Mouse (Mus musculus) ES-Bruce4 (cell line): ENCODE measurements around the gene Syncrip. TPM values are rescaled to one million over a fixed set of nuclear protein-coding genes. Genes with fewer than 3 reads are reported as not detected.

Experiments used
- H3K27ac ChIP-seq: 2 replicates; pipeline ENCODE4 v1.5.1; 2012; ENCODE audit warnings: low read length, inconsistent platforms; ENCODE audit not compliant: insufficient read depth
- H3K27me3 ChIP-seq: 2 replicates; pipeline ENCODE4 v1.6.1; 2012; ENCODE audit warnings: mild to moderate bottlenecking, low read length, inconsistent platforms; ENCODE audit not compliant: control insufficient read depth, poor library complexity, insufficient read depth, severe bottlenecking
- H3K36me3 ChIP-seq: 2 replicates; pipeline ENCODE4 v1.6.1; 2012; ENCODE audit warnings: inconsistent platforms, mild to moderate bottlenecking, low read length, moderate library complexity; ENCODE audit not compliant: control insufficient read depth, poor library complexity, insufficient read depth, severe bottlenecking
- H3K4me1 ChIP-seq: one replicate; pipeline ENCODE4 v1.8.1; 2011; ENCODE audit warnings: low read length; ENCODE audit not compliant: control insufficient read depth, insufficient read depth
- H3K4me3 ChIP-seq: 2 replicates; pipeline ENCODE4 v1.5.1; 2011; ENCODE audit warnings: low read depth, mild to moderate bottlenecking, low read length
- H3K9ac ChIP-seq: 2 replicates; pipeline ENCODE4 v1.6.1; 2012; ENCODE audit warnings: low read depth, mild to moderate bottlenecking, inconsistent platforms; ENCODE audit not compliant: poor library complexity, severe bottlenecking
- H3K9me3 ChIP-seq: replicated peaks from 2 replicates; pipeline ENCODE4 v1.6.1; 2012; ENCODE audit warnings: mild to moderate bottlenecking, low read length, inconsistent platforms; ENCODE audit not compliant: control insufficient read depth, poor library complexity, insufficient read depth, severe bottlenecking
- CTCF ChIP-seq: IDR thresholded peaks from one replicate; pipeline ENCODE4 v1.8.1; 2011; ENCODE audit warnings: low read depth, low read length
- EP300 ChIP-seq: IDR thresholded peaks from 2 replicates; pipeline ENCODE4 v1.6.1; 2011; ENCODE audit warnings: low read depth, low read length; ENCODE audit not compliant: insufficient read depth
- POLR2A ChIP-seq: IDR thresholded peaks from one replicate; pipeline ENCODE4 v1.8.1; 2011; ENCODE audit warnings: low read length; ENCODE audit not compliant: insufficient read depth
- polyA plus RNA-seq: library from polyadenylated mRNA; stranded (reverse); fragments of >200 nt; gene quantifications from 2 replicates; pipeline ENCODE4 v1.2.4, GENCODE M21; 2011; ENCODE audit warnings: low read depth; ENCODE audit not compliant: missing spikeins, insufficient read depth, insufficient read length

The Syncrip gene
- polyA plus RNA-seq, 1 experiment, result 327 TPM

DNA sequence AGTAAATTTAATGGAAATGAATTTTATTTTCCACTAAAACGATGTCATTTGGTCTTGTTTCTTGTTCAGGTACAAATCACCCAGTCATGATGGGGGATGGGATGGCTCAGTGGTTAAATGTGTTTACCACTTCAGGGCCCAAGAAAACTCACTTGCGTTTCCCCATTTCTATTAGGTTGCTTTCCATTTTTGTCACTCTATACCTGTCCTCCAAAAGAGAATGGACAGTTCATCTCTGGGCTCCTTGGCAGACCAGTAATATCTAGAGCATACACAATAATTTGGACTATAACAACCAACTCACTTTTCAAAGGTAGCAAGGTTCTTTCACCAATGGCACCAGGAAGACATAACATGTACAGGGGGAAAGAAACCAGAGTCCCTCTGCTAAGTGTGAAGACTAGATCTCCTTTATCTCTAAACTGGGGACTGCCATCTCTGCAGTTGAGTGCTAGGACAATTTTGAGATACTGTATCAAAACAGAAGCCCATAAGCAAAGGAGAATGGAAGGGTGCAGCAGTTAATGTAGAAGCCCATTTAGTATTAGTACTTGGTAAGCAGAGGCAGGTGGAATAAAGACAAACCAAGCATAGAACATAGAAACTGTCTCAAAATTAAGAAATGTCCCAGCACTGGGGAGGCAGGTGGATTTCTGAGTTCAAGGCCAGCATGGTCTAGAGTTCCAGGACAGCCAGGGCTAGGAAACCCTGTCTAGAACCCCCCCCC, 37.9 kb upstream of the Syncrip start:
- no peak overlapping the region for H3K4me3 ChIP-seq
- H3K9me3 ChIP-seq, result no peaks in the 10 kb centered on the region
- no peaks in the 10 kb centered on the region for H3K4me1 ChIP-seq
- H3K27me3 ChIP-seq, result no peaks in the 10 kb centered on the region
- H3K27ac ChIP-seq, result peak overlapping the region; percentile 73
- TF ChIP-seq EP300 (no peak), POLR2A (no peak), CTCF (no peak)
- peak overlapping the region; percentile 92 for H3K9ac ChIP-seq
- H3K36me3 ChIP-seq, result peaks cover 23% of the 10 kb centered on the region

DNA sequence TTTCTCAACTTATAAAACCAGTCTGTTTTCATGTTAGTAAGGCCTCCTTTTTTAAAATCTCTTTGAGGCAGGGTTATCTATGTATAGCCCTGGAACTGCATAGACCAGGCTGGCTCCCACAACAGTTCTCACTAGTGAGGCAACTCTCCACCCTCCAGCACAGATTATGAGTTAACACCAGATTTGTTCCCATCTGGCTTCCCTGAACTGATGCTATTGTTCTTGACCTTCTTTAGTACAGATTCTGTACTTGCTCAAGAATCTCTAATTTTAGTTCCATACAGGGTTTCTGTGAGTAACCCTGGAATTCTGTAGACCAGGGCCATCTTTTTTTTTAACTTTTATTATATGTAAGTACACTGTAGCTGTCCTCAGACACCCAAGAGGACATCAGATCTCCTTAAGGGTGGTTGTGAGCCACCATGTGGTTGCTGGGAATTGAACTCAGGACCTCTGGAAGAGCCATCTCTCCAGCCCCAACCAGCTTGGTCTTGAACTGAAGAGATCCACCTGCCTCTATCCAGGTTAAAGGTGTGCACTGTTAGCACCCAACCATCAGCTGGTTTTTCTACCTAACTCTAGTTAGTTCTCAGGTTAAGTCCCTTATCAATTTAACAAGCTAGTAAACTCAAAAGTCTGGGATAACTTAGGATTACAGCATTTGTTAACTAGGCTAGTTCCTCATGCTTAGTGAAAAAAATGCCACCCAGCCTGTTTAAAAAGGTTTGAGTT, 37.2 kb upstream of the Syncrip start:
- Histone ChIP-seq H3K4me1 (no peaks in the 10 kb centered on the region), H3K27ac (peak overlapping the region; percentile 25; the same call in 1 of the 2 replicates), H3K9ac (0 out of 2 replicates have a peak overlapping the region, but pooled peaks have one; percentile 92), H3K4me3 (no peak overlapping the region), H3K27me3 (no peaks in the 10 kb centered on the region), H3K9me3 (no peaks in the 10 kb centered on the region), H3K36me3 (peaks cover 23% of the 10 kb centered on the region)
- no peak for TF ChIP-seq EP300
- no peak for TF ChIP-seq CTCF
- TF ChIP-seq POLR2A, result no peak

GRCm38 (mm10) chr9:88516361-88516995, 34.1 kb upstream of the Syncrip start:
- Histone ChIP-seq H3K27ac (no peak overlapping the region), H3K4me1 (no peaks in the 10 kb centered on the region), H3K9me3 (no peaks in the 10 kb centered on the region), H3K27me3 (no peaks in the 10 kb centered on the region), H3K36me3 (peaks cover 16% of the 10 kb centered on the region), H3K4me3 (no peak overlapping the region), H3K9ac (no peak overlapping the region)
- no peak for TF ChIP-seq POLR2A
- no peak for TF ChIP-seq CTCF
- no peak for TF ChIP-seq EP300

GRCm38 (mm10) chr9:88515546-88515945, 33.2 kb upstream of the Syncrip start:
- no peaks in the 10 kb centered on the region for H3K9me3 ChIP-seq
- H3K36me3 ChIP-seq, result peaks cover 6% of the 10 kb centered on the region
- H3K27me3 ChIP-seq, result no peaks in the 10 kb centered on the region
- H3K4me3 ChIP-seq, result no peak overlapping the region
- H3K4me1 ChIP-seq, result no peaks in the 10 kb centered on the region
- no peak overlapping the region for H3K9ac ChIP-seq
- H3K27ac ChIP-seq, result no peak overlapping the region
- TF ChIP-seq EP300 (no peak), CTCF (no peak), POLR2A (no peak)

GRCm38 (mm10) chr9:88501846-88502245, 19.5 kb upstream of the Syncrip start:
- no peak overlapping the region for H3K4me3 ChIP-seq
- no peaks in the 10 kb centered on the region for H3K4me1 ChIP-seq
- no peaks in the 10 kb centered on the region for H3K9me3 ChIP-seq
- no peak overlapping the region for H3K9ac ChIP-seq
- H3K36me3 ChIP-seq, result no peaks in the 10 kb centered on the region
- TF ChIP-seq CTCF, result no peak
- TF ChIP-seq POLR2A, result no peak
- no peak for TF ChIP-seq EP300
- no peaks in the 10 kb centered on the region for H3K27me3 ChIP-seq
- no peak overlapping the region for H3K27ac ChIP-seq

DNA sequence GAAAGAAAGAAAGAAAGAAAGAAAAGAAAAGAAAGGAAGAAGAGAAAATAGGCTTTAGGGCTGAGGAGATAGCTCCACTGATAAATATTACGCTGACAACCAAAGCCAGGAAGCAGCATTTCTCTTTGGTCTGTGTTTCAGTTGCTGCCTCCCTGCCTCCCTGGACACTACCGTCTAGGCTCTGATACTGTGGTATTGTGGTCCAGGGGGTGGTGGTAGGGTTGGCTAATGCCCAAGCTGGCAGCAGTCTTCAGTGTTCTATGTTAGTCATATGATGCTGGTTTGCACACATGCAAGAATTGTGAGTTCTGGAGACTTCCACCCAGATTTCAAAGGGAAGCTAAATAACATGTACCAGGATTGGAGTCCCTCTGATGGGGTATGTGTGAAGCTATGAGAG, 17.7 kb upstream of the Syncrip start:
- H3K4me1 ChIP-seq, result no peaks in the 10 kb centered on the region
- TF ChIP-seq CTCF, result no peak
- TF ChIP-seq POLR2A, result no peak
- TF ChIP-seq EP300, result no peak
- no peak overlapping the region for H3K27ac ChIP-seq
- H3K9me3 ChIP-seq, result no peaks in the 10 kb centered on the region
- H3K27me3 ChIP-seq, result no peaks in the 10 kb centered on the region; the same call in 1 of the 2 replicates
- no peak overlapping the region for H3K9ac ChIP-seq
- no peaks in the 10 kb centered on the region for H3K36me3 ChIP-seq
- H3K4me3 ChIP-seq, result no peak overlapping the region
